Mouse (Mus musculus) cerebellum, adult 11 months (tissue): ENCODE measurements around the gene Pcdh17.
A peak's percentile ranks its signal among the peaks of the same experiment; 100 is the strongest.

Source experiments
- DNase-seq: peaks from one replicate; pipeline ENCODE4 v3.0.0; 2022

Gene Pcdh17

GRCm38 (mm10) chr14:84443288-84443686 is at the start of gene Pcdh17:
TSS of gene Pcdh17 (plus strand) at chr14:84443563.
- DNase-seq, result peak; percentile 74

- DNase-seq, result no peak
These were observed 46.2 kb upstream of the Pcdh17 start for GRCm38 (mm10) chr14:84397137-84397536.

GRCm38 (mm10) chr14:84424736-84425135 is 18.6 kb upstream of the Pcdh17 start:
- DNase-seq, result no peak

- DNase-seq, result no peak
These were observed 16.7 kb upstream of the Pcdh17 start for GRCm38 (mm10) chr14:84426616-84427015.

GRCm38 (mm10) chr14:84438066-84438770 is 5.1 kb upstream of the Pcdh17 start:
- DNase-seq, result no peak

GRCm38 (mm10) chr14:84440903-84441302 is 2.5 kb upstream of the Pcdh17 start:
- no peak for DNase-seq

- DNase-seq, result no peak
These were observed 655 bp upstream of the Pcdh17 start for GRCm38 (mm10) chr14:84442528-84443287.

- DNase-seq, result no peak
These were observed 398 bp downstream of the Pcdh17 start for GRCm38 (mm10) chr14:84443761-84444160.

GRCm38 (mm10) chr14:84444276-84444662 is 906 bp downstream of the Pcdh17 start:
- DNase-seq, result peak; percentile 3

- no peak for DNase-seq
These were observed 1.5 kb downstream of the Pcdh17 start for GRCm38 (mm10) chr14:84444663-84445502.

- peak; percentile 6 for DNase-seq
These were observed 2.4 kb downstream of the Pcdh17 start for GRCm38 (mm10) chr14:84445503-84446410.

GRCm38 (mm10) chr14:84446411-84446915 is 3.1 kb downstream of the Pcdh17 start:
- DNase-seq, result no peak

- DNase-seq, result peak; percentile 6
These were observed 3.7 kb downstream of the Pcdh17 start for GRCm38 (mm10) chr14:84446941-84447641.

- no peak for DNase-seq
These were observed 4.5 kb downstream of the Pcdh17 start for GRCm38 (mm10) chr14:84447661-84448380.

GRCm38 (mm10) chr14:84448381-84448771 is 5.0 kb downstream of the Pcdh17 start:
- DNase-seq, result no peak

GRCm38 (mm10) chr14:84454074-84454845 is 10.9 kb downstream of the Pcdh17 start:
- no peak for DNase-seq

- DNase-seq, result no peak
These were observed 32.1 kb downstream of the Pcdh17 start for GRCm38 (mm10) chr14:84475491-84475890.

GRCm38 (mm10) chr14:84476336-84476735 is 33.0 kb downstream of the Pcdh17 start:
- no peak for DNase-seq

- no peak for DNase-seq
These were observed 33.5 kb downstream of the Pcdh17 start for GRCm38 (mm10) chr14:84476906-84477305.

- DNase-seq, result peak; percentile 0
These were observed 34.0 kb downstream of the Pcdh17 start for GRCm38 (mm10) chr14:84477411-84477810.
